Mouse (Mus musculus): Measurements from ENCODE around the gene Gtf3c1. TPM values are rescaled to one million over a fixed set of nuclear protein-coding genes. Genes with fewer than 3 reads are reported as not detected.

Gtf3c1 gene
- polyA plus RNA-seq, 1 experiment from 2014 or later = 35.5 TPM

DNA sequence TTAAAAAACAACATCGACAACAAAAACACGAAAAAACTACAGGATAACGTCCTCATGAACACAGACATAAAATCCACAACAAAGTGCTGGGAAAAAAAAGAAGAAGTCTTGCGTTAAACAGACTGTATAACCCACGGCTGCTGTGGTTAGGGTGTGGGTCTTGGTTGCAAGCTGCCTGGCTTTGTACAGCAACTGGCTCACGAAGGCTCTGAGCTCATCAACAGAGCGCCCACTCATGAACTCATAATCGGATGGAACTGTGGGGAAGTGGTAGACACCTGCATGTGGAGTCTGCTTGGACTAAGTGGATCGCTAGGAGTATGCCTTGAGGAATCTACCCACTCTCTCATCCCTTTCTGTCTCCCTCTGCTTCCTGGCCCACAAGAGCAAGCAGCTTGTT is 110.5 kb downstream of the Gtf3c1 start:
- Histone ChIP-seq H3K4me2 (replicated peaks; ENCODE audit: low read depth, low read length) (no peak overlapping the region), H3K9me3 (ENCODE audit: control insufficient read depth, low read length) (no peaks in the 10 kb centered on the region), H3K36me3 (ENCODE audit: control insufficient read depth, insufficient read depth, low read length) (no peaks in the 10 kb centered on the region), H3K27me3 (ENCODE audit: control insufficient read depth, insufficient read depth, low read length) (no peaks in the 10 kb centered on the region), H3K4me1 (ENCODE audit: control insufficient read depth, insufficient read depth, low read length) (no peaks in the 10 kb centered on the region), H3K27ac (ENCODE audit: low read depth, low read length) (no peak overlapping the region), H3K4me3 (ENCODE audit: low read length) (no peak overlapping the region), H3K9ac (ENCODE audit: low read depth, low read length) (no peak overlapping the region)
- ATAC-seq (ENCODE audit: low FRiP score, low TSS enrichment) = no peak
- 93% methylated on average over 9 of the region's 9 CpGs for WGBS

DNA sequence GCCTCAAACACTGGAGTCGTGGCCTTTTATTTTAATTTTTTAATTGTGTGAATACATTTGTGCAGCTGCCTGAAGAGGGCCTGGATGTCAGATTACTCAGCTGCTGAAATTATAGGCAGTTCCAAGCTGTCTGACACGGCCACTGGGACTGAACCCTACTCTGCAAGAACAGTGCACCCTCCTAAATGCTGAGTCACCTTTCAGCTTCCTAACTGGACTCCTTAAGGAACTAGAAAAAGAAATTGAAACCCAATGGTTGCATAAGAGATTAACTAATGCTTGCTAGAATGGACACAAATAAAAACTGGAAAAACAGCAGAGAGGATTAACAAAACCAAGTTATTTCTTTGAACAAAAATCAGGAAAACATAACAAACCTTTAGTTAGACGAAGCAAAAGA is 111.2 kb downstream of the Gtf3c1 start:
- H3K4me1 ChIP-seq (ENCODE audit: control insufficient read depth, insufficient read depth, low read length) = no peaks in the 10 kb centered on the region
- no peak overlapping the region for H3K4me2 ChIP-seq (replicated peaks; ENCODE audit: low read depth, low read length)
- no peak overlapping the region for H3K27ac ChIP-seq (ENCODE audit: low read depth, low read length)
- H3K36me3 ChIP-seq (ENCODE audit: control insufficient read depth, insufficient read depth, low read length) = no peaks in the 10 kb centered on the region
- no peaks in the 10 kb centered on the region for H3K9me3 ChIP-seq (ENCODE audit: control insufficient read depth, low read length)
- no peaks in the 10 kb centered on the region for H3K27me3 ChIP-seq (ENCODE audit: control insufficient read depth, insufficient read depth, low read length)
- WGBS = 60% methylated on average over 3 of the region's 3 CpGs
- no peak overlapping the region for H3K9ac ChIP-seq (ENCODE audit: low read depth, low read length)
- no peak for ATAC-seq (ENCODE audit: low FRiP score, low TSS enrichment)
- H3K4me3 ChIP-seq (ENCODE audit: low read length) = no peak overlapping the region

DNA sequence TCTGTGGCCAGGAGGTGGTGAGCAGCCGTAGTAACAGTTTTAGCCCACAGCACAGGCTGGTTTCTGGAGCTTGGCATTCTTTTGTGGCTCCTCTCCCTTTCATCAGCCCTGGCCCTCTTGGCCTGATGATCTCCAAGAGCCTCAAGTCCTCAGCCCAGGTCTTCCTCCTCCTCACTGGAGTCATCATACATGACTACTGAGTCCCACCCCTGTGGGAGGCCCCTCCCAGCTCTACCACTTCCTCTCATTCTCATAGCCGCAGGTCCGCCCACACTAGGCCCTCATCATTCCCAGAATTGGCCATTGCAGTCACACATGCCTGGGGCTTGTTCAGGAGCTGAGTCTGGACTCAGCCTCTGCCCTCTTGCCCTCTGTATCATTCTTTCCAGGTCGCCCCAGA is 113.7 kb downstream of the Gtf3c1 start:
- no peak for ATAC-seq (ENCODE audit: low FRiP score, low TSS enrichment)
- Histone ChIP-seq H3K4me1 (ENCODE audit: control insufficient read depth, insufficient read depth, low read length) (no peaks in the 10 kb centered on the region), H3K9ac (ENCODE audit: low read depth, low read length) (no peak overlapping the region), H3K27me3 (ENCODE audit: control insufficient read depth, insufficient read depth, low read length) (no peaks in the 10 kb centered on the region), H3K9me3 (ENCODE audit: control insufficient read depth, low read length) (no peaks in the 10 kb centered on the region), H3K36me3 (ENCODE audit: control insufficient read depth, insufficient read depth, low read length) (no peaks in the 10 kb centered on the region), H3K27ac (ENCODE audit: low read depth, low read length) (no peak overlapping the region), H3K4me3 (ENCODE audit: low read length) (no peak overlapping the region), H3K4me2 (replicated peaks; ENCODE audit: low read depth, low read length) (no peak overlapping the region)
- 88% methylated on average over 4 of the region's 4 CpGs for WGBS

Other genes starting within 250 kb of the Gtf3c1 start
- 137 and 157 TPM in 2 replicates for gene Nsmce1, start 216.2 kb downstream of the Gtf3c1 start, polyA plus RNA-seq (2014; fragmentation: Nextera tagmentation; extraction: Ambion mirVana)
- gene Il4ra, start 155.7 kb downstream of the Gtf3c1 start, polyA plus RNA-seq (2014; fragmentation: Nextera tagmentation; extraction: Ambion mirVana) = 4.0 and 5.9 TPM in 2 replicates
- gene Il21r, start 104.4 kb downstream of the Gtf3c1 start, polyA plus RNA-seq (2014; fragmentation: Nextera tagmentation; extraction: Ambion mirVana) = 0.13 and 0.22 TPM in 2 replicates
- 7.3 and 11.5 TPM in 2 replicates for gene D430042O09Rik, start 108 bp upstream of the Gtf3c1 start, polyA plus RNA-seq (2014; fragmentation: Nextera tagmentation; extraction: Ambion mirVana)

Data from kidney, embryonic 14.5 days (tissue).